Mouse (Mus musculus) heart, postnatal 0 days (tissue): ENCODE data around the gene Hormad2. TPM values are rescaled to one million over a fixed set of nuclear protein-coding genes. Genes with fewer than 3 reads are reported as not detected.

Experiments
- ATAC-seq: fragments of 200-750 bp; cut with Nextera tagmentation; 2 replicates; pipeline ENCODE4 v1.8.0; 2017; ENCODE audit warnings: low read depth, moderate number of reproducible peaks, moderate library complexity; ENCODE audit not compliant: insufficient read depth
- DNase-seq: peaks from one replicate; pipeline ENCODE4 v3.0.0-alpha.2; 2016; ENCODE audit warnings: low spot score
- H3K27ac ChIP-seq: fragments of 300-500 bp; sonication (generic); 2 replicates; pipeline ENCODE4 v1.5.1; 2014; ENCODE audit warnings: low read depth, mild to moderate bottlenecking
- H3K27me3 ChIP-seq: fragments of 300-500 bp; sonication (generic); 2 replicates; pipeline ENCODE4 v1.6.1; 2014; ENCODE audit warnings: low read length, mixed read lengths; ENCODE audit not compliant: control insufficient read depth, insufficient read depth
- H3K36me3 ChIP-seq: fragments of 300-500 bp; sonication (generic); replicated peaks from 2 replicates; pipeline ENCODE4 v1.6.1; 2014; ENCODE audit warnings: low read length, mixed read lengths; ENCODE audit not compliant: control insufficient read depth, insufficient read depth
- H3K4me1 ChIP-seq: fragments of 300-500 bp; sonication (generic); 2 replicates; pipeline ENCODE4 v1.6.1; 2014; ENCODE audit warnings: antibody characterized with exemption; ENCODE audit not compliant: control insufficient read depth, insufficient read depth
- H3K4me2 ChIP-seq: fragments of 300-500 bp; sonication (generic); 2 replicates; pipeline ENCODE4 v1.6.1; 2014; ENCODE audit warnings: low read depth, mild to moderate bottlenecking, low read length, moderate library complexity
- H3K4me3 ChIP-seq: fragments of 300-500 bp; sonication (generic); 2 replicates; pipeline ENCODE4 v1.5.1; 2014; ENCODE audit warnings: low read depth, low read length
- H3K9ac ChIP-seq: fragments of 300-500 bp; sonication (generic); replicated peaks from 2 replicates; pipeline ENCODE4 v1.6.1; 2014; ENCODE audit warnings: low read depth, low read length, mixed read lengths
- H3K9me3 ChIP-seq: fragments of 300-500 bp; sonication (generic); replicated peaks from 2 replicates; pipeline ENCODE4 v1.6.1; 2016; ENCODE audit warnings: low read length; ENCODE audit not compliant: control insufficient read depth
- CTCF ChIP-seq: IDR thresholded peaks from 2 replicates; pipeline ENCODE4 v1.5.1; 2016; ENCODE audit warnings: antibody characterized with exemption, control low read depth, low read depth
- EP300 ChIP-seq: IDR thresholded peaks from 2 replicates; pipeline ENCODE4 v1.6.1; 2016; ENCODE audit warnings: antibody characterized with exemption, low read depth
- WGBS: fragments of 180-500 bp; shearing (Covaris S2); extraction: QIAGEN DNeasy Blood & Tissue Kit; methylation state at CpG from one replicate; pipeline ENCODE4 v1.1.7; 2014; 5-methylcytosine and 5-hydroxymethylcytosine counted together
- polyA plus RNA-seq: library from polyadenylated mRNA; unstranded; fragments of >200 nt; fragmentation: Nextera tagmentation; extraction: Ambion mirVana; gene quantifications from 2 replicates; pipeline ENCODE4 v1.2.1, GENCODE M21; 2015
- total RNA-seq: library from RNA; depleted of rRNA; stranded (reverse); fragments of >200 nt; gene quantifications from 2 replicates; pipeline ENCODE4 v1.2.3, GENCODE M21; 2014; ENCODE audit warnings: low replicate concordance

The Hormad2 gene
- total and polyA plus RNA-seq, 2 experiments from 2014 or later = not detected

- H3K36me3 ChIP-seq = no peaks in the 10 kb centered on the region
- no peak overlapping the region for H3K4me3 ChIP-seq
- no peak overlapping the region for H3K27ac ChIP-seq
- no peaks in the 10 kb centered on the region for H3K4me1 ChIP-seq
- no peak overlapping the region for H3K9ac ChIP-seq
- ATAC-seq (no peak), DNase-seq (no peak)
- 49% methylated on average over 5 of the region's 5 CpGs for WGBS
- H3K4me2 ChIP-seq = no peak overlapping the region
- H3K27me3 ChIP-seq = peaks cover 4% of the 10 kb centered on the region; the same call in 1 of the 2 replicates
- H3K9me3 ChIP-seq = no peaks in the 10 kb centered on the region
- TF ChIP-seq CTCF (no peak), EP300 (no peak)
Observed at GRCm38 (mm10) chr11:4460615-4461014, 19.7 kb upstream of the Hormad2 start.

- DNase-seq (no peak), ATAC-seq (no peak)
- H3K9ac ChIP-seq = no peak overlapping the region
- H3K9me3 ChIP-seq = no peaks in the 10 kb centered on the region
- TF ChIP-seq EP300 = no peak
- no peak overlapping the region for H3K4me3 ChIP-seq
- no peak overlapping the region for H3K27ac ChIP-seq
- no peaks in the 10 kb centered on the region for H3K27me3 ChIP-seq
- 0 out of 2 replicates have a peak, but pooled peaks cover 4% of the 10 kb centered on the region for H3K4me1 ChIP-seq
- no peaks in the 10 kb centered on the region for H3K36me3 ChIP-seq
- 76% methylated on average over 8 of the region's 8 CpGs for WGBS
- H3K4me2 ChIP-seq = no peak overlapping the region
Observed at GRCm38 (mm10) chr11:4454895-4455535, 14.1 kb upstream of the Hormad2 start.

- Histone ChIP-seq H3K27ac (no peak overlapping the region), H3K4me1 (0 out of 2 replicates have a peak, but pooled peaks cover 4% of the 10 kb centered on the region), H3K4me3 (no peak overlapping the region), H3K4me2 (no peak overlapping the region), H3K9ac (no peak overlapping the region), H3K27me3 (no peaks in the 10 kb centered on the region), H3K9me3 (no peaks in the 10 kb centered on the region), H3K36me3 (no peaks in the 10 kb centered on the region)
- no peak for TF ChIP-seq CTCF
- ATAC-seq = no peak
- WGBS = 61% methylated on average over 12 of the region's 12 CpGs
- no peak for DNase-seq
Observed at GRCm38 (mm10) chr11:4452467-4453184, 11.7 kb upstream of the Hormad2 start.

- 23% methylated on average over 9 of the region's 9 CpGs for WGBS
- Histone ChIP-seq H3K36me3 (no peaks in the 10 kb centered on the region), H3K9me3 (no peaks in the 10 kb centered on the region), H3K9ac (no peak overlapping the region), H3K4me3 (no peak overlapping the region), H3K4me1 (0 out of 2 replicates have a peak, but pooled peaks cover 4% of the 10 kb centered on the region), H3K27ac (no peak overlapping the region), H3K4me2 (no peak overlapping the region), H3K27me3 (no peaks in the 10 kb centered on the region)
- TF ChIP-seq CTCF = peak; percentile 68
- no peak for TF ChIP-seq EP300
- peak; percentile 55 for DNase-seq
- ATAC-seq = no peak; the same call in 1 of the 2 replicates
Observed at GRCm38 (mm10) chr11:4451116-4451515, 10.2 kb upstream of the Hormad2 start.

- no peaks in the 10 kb centered on the region for H3K4me1 ChIP-seq
- no peak for TF ChIP-seq CTCF
- no peak for TF ChIP-seq EP300
- no peak overlapping the region for H3K4me3 ChIP-seq
- DNase-seq (no peak), ATAC-seq (no peak)
- WGBS = 88% methylated on average over 9 of the region's 9 CpGs
- no peaks in the 10 kb centered on the region for H3K36me3 ChIP-seq
- H3K9ac ChIP-seq = no peak overlapping the region
- no peaks in the 10 kb centered on the region for H3K9me3 ChIP-seq
- H3K4me2 ChIP-seq = no peak overlapping the region
- no peaks in the 10 kb centered on the region for H3K27me3 ChIP-seq
- H3K27ac ChIP-seq = no peak overlapping the region
Observed at GRCm38 (mm10) chr11:4446195-4446868, 5.4 kb upstream of the Hormad2 start.
